Mouse (Mus musculus) kidney, adult 2 months (tissue): ENCODE measurements around the gene Nrp1. TPM values are rescaled to one million over a fixed set of nuclear protein-coding genes. Genes with fewer than 3 reads are reported as not detected.

Experiments
- DNase-seq: peaks from one replicate; pipeline ENCODE4 v3.0.0; 2021
- H3K27ac ChIP-seq: fragments of 200-500 bp; 2 replicates; pipeline ENCODE4 v1.5.1; 2012; ENCODE audit warnings: low read depth, low read length, control low read depth, inconsistent platforms; ENCODE audit not compliant: insufficient read depth
- H3K27me3 ChIP-seq: fragments of 200-500 bp; replicated peaks from 2 replicates; pipeline ENCODE4 v1.6.1; 2012; ENCODE audit warnings: mild to moderate bottlenecking, moderate library complexity, low read length, inconsistent platforms; ENCODE audit not compliant: control insufficient read depth, insufficient read depth
- H3K36me3 ChIP-seq: fragments of 200-500 bp; 2 replicates; pipeline ENCODE4 v1.6.1; 2012; ENCODE audit warnings: mild to moderate bottlenecking, moderate library complexity, low read length, inconsistent platforms; ENCODE audit not compliant: control insufficient read depth, insufficient read depth
- H3K4me1 ChIP-seq: fragments of 200-500 bp; 2 replicates; pipeline ENCODE4 v1.6.1; 2011; ENCODE audit warnings: low read length; ENCODE audit not compliant: control insufficient read depth, insufficient read depth
- H3K4me3 ChIP-seq: fragments of 200-500 bp; 2 replicates; pipeline ENCODE4 v1.5.1; 2011; ENCODE audit warnings: mild to moderate bottlenecking, low read depth, low read length, control low read depth; ENCODE audit not compliant: insufficient read depth
- CTCF ChIP-seq: fragments of 200-500 bp; conservative IDR thresholded peaks from 2 replicates; pipeline ENCODE4 v1.5.1; 2011; ENCODE audit warnings: low read depth, mild to moderate bottlenecking, control low read depth, low read length, moderate library complexity, mixed read lengths; ENCODE audit not compliant: insufficient read depth, insufficient read length
- POLR2A ChIP-seq: fragments of 200-500 bp; IDR thresholded peaks from one replicate; pipeline ENCODE4 v1.6.1; 2011; ENCODE audit warnings: low read depth, low read length, control low read depth
- WGBS: fragments of 180-500 bp; shearing (Covaris S2); methylation state at CpG from one replicate; pipeline ENCODE4 v1.1.7; 2018; 5-methylcytosine and 5-hydroxymethylcytosine counted together
- polyA plus RNA-seq: library from polyadenylated mRNA; depleted of rRNA; stranded (reverse); fragments of >200 nt; gene quantifications from 2 replicates; pipeline ENCODE4 v1.2.3, GENCODE M21; 2012

The Nrp1 gene
- polyA plus RNA-seq, 1 experiment, result 54.3 TPM

GRCm38 (mm10) chr8:128451121-128451520 is 92.7 kb downstream of the Nrp1 start:
- Histone ChIP-seq H3K27ac (no peak overlapping the region), H3K27me3 (no peaks in the 10 kb centered on the region), H3K4me1 (no peaks in the 10 kb centered on the region; the same call in 1 of the 2 replicates), H3K4me3 (no peak overlapping the region), H3K36me3 (no peaks in the 10 kb centered on the region; the same call in 1 of the 2 replicates)
- 38% methylated on average over 1 of the region's 1 CpGs for WGBS
- TF ChIP-seq POLR2A, result no peak
- TF ChIP-seq CTCF, result no peak
- DNase-seq, result no peak

DNA sequence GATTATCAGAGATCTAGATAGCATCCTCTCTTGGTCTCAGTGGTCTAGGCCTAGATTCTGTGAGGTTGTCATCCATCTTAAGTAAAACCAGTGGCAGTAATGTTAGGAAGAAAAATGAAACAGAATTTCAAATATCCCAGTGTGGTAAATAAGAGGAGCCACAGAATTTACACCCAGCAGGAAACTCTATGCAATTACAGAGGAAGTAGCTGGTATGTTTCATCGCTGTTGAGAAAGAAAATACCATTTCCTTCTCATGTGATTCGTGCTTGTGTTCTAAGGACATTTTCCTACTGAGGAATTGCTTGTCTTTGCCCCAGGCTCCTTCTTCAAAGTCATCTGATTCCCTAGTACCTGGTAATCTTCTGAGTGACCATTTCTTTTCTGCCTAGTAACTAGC is 95.1 kb downstream of the Nrp1 start:
- H3K4me1 ChIP-seq, result no peaks in the 10 kb centered on the region; the same call in 1 of the 2 replicates
- H3K27ac ChIP-seq, result no peak overlapping the region; the same call in 1 of the 2 replicates
- H3K36me3 ChIP-seq, result no peaks in the 10 kb centered on the region; the same call in none of the 2 replicates
- 37% methylated on average over 2 of the region's 2 CpGs for WGBS
- no peak for DNase-seq
- TF ChIP-seq CTCF, result no peak
- no peak for TF ChIP-seq POLR2A
- H3K27me3 ChIP-seq, result no peaks in the 10 kb centered on the region
- no peak overlapping the region for H3K4me3 ChIP-seq

- no peak for TF ChIP-seq POLR2A
- TF ChIP-seq CTCF, result no peak
- 95% methylated on average over 3 of the region's 3 CpGs for WGBS
- H3K27ac ChIP-seq, result peak overlapping the region; percentile 45
- H3K4me3 ChIP-seq, result no peak overlapping the region
- no peaks in the 10 kb centered on the region; the same call in none of the 2 replicates for H3K36me3 ChIP-seq
- H3K27me3 ChIP-seq, result no peaks in the 10 kb centered on the region
- H3K4me1 ChIP-seq, result no peaks in the 10 kb centered on the region; the same call in 1 of the 2 replicates
- DNase-seq, result no peak
Measured at GRCm38 (mm10) chr8:128454026-128454425, 95.6 kb downstream of the Nrp1 start.

- Histone ChIP-seq H3K4me1 (peaks cover 3% of the 10 kb centered on the region; the same call in 1 of the 2 replicates), H3K4me3 (no peak overlapping the region), H3K36me3 (no peaks in the 10 kb centered on the region; the same call in none of the 2 replicates), H3K27me3 (no peaks in the 10 kb centered on the region), H3K27ac (no peak overlapping the region)
- DNase-seq, result no peak
- WGBS, result 83% methylated on average over 2 of the region's 2 CpGs
- TF ChIP-seq CTCF (no peak), POLR2A (no peak)
Measured at GRCm38 (mm10) chr8:128457277-128457676, 98.9 kb downstream of the Nrp1 start.

DNA sequence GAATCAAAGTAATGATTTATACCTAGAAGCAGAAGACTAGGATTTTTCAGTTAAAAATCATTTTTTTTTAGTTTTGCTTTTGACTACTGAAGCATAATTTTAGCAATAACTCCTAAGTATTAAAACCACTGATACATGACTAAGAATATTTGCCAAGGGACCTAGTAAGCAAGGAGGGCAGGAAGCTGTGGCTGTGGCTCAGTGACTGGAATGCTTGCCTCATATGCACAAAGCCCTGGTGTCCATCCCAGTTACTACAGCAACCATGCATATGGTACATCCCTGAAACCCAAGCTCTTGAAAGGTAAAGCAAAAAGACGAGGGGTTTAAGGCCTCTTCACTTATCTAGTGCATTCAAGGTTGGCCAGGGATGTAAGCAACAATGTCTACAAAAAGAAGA is 101.3 kb downstream of the Nrp1 start:
- no peak overlapping the region for H3K27ac ChIP-seq
- H3K4me1 ChIP-seq, result peaks cover 9% of the 10 kb centered on the region; the same call in 1 of the 2 replicates
- 89% methylated on average over 1 of the region's 1 CpGs for WGBS
- H3K4me3 ChIP-seq, result no peak overlapping the region
- no peak for DNase-seq
- H3K36me3 ChIP-seq, result no peaks in the 10 kb centered on the region; the same call in none of the 2 replicates
- TF ChIP-seq POLR2A, result no peak
- no peak for TF ChIP-seq CTCF
- H3K27me3 ChIP-seq, result no peaks in the 10 kb centered on the region

DNA sequence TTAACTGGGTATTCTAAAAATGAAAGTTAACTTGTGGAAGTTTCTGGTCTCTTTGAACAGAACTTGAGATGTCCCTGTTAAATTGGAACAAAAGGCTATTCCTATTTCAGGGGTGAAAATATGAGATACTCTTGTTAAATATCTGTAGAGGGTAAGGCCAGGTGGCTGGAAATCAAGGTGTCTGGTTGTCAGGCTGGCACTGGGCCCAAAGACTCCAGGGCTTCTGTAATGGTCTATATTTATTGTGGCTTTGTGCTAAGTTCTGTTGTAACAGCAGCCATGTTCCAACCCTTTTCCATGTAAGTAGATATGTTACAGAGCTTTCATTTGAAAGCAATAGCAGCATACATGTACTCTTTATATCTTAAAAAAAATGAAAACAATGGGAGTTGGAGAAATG is 103.3 kb downstream of the Nrp1 start:
- no peak for DNase-seq
- H3K27me3 ChIP-seq, result no peaks in the 10 kb centered on the region
- H3K27ac ChIP-seq, result no peak overlapping the region
- TF ChIP-seq POLR2A (no peak), CTCF (no peak)
- no peak overlapping the region for H3K4me3 ChIP-seq
- peaks cover 13% of the 10 kb centered on the region; the same call in 1 of the 2 replicates for H3K4me1 ChIP-seq
- no peaks in the 10 kb centered on the region; the same call in none of the 2 replicates for H3K36me3 ChIP-seq

- Histone ChIP-seq H3K4me1 (peaks cover 13% of the 10 kb centered on the region; the same call in 1 of the 2 replicates), H3K4me3 (no peak overlapping the region), H3K27me3 (no peaks in the 10 kb centered on the region), H3K27ac (0 out of 2 replicates have a peak overlapping the region, but pooled peaks have one; percentile 50), H3K36me3 (no peaks in the 10 kb centered on the region; the same call in none of the 2 replicates)
- peak; percentile 55 for DNase-seq
- TF ChIP-seq POLR2A (no peak), CTCF (no peak)
Measured at GRCm38 (mm10) chr8:128463162-128463561, 104.8 kb downstream of the Nrp1 start.
